Mouse (Mus musculus) spleen, postnatal 36 days (tissue): Measurements from ENCODE around the gene Med13.

Source experiments
- DNase-seq, 2 experiments: peaks; one replicate each; pipeline ENCODE4 v3.0.0; 2022; ENCODE audit warnings: low spot score in 2 of 2, mixed read lengths in 1 of 2

The Med13 gene

GRCm38 (mm10) chr11:86356854-86357788 lies at the start of gene Med13:
TSS of gene Med13 (minus strand) at chr11:86357602.
- peak; percentile 56 to 62 for DNase-seq

DNA sequence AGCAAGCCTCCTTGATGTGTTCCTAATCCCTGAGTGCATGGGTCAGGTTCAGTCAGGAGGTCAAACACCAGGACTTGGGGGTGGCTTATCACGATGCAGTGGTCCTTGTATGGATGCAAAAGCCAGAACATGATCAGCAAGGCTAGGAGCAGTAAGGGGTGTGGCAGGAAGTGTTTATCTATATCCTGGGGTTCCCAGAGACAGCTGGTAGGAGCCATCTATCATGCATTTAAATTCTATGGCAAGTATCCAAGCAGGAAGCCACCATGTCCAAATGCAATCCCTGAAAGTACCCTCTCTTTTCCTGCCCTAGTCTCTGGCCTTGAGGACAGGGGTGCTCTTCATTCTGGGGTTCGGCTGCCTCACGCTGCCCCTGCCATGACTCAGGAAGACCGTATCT lies 47.2 kb upstream of the Med13 start:
- DNase-seq, result no peak

GRCm38 (mm10) chr11:86403845-86404244 lies 46.4 kb upstream of the Med13 start:
- peak; percentile 72 to 73 for DNase-seq

GRCm38 (mm10) chr11:86399241-86400107 lies 42.1 kb upstream of the Med13 start:
- DNase-seq, result peak; percentile 84 to 85

DNA sequence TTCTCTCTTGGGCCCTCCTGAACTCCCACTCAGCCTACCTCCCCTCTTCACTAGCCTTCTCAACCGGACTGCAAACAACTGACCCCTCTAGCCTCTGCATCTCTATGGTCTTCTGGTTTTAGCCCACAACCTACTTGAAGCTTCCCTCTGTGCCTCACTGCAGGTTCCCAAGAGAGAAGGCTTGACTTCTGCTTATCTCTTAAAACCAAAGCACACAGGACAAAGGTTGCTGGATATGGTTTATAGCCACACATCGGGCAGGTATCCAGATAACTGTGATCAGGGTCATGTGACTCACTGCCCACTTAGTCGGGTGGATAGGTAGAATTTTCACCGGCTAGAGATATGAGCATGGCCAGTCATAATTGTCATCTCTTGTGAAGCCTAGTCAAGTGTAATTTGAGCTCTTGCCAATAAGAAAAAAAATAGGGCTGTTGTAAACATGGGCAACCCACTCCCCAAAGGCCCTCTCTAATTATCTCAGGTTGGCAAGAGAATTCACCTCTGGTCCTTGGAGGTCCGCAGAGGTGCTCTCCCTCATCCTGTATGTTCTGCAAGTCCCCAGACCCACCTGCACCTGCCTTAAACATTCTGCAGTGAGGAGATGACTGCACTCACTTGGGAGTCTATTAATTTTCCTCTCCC lies 39.7 kb upstream of the Med13 start:
- DNase-seq, result peak; percentile 68 to 71

GRCm38 (mm10) chr11:86396518-86396917 lies 39.1 kb upstream of the Med13 start:
- DNase-seq, result no peak

DNA sequence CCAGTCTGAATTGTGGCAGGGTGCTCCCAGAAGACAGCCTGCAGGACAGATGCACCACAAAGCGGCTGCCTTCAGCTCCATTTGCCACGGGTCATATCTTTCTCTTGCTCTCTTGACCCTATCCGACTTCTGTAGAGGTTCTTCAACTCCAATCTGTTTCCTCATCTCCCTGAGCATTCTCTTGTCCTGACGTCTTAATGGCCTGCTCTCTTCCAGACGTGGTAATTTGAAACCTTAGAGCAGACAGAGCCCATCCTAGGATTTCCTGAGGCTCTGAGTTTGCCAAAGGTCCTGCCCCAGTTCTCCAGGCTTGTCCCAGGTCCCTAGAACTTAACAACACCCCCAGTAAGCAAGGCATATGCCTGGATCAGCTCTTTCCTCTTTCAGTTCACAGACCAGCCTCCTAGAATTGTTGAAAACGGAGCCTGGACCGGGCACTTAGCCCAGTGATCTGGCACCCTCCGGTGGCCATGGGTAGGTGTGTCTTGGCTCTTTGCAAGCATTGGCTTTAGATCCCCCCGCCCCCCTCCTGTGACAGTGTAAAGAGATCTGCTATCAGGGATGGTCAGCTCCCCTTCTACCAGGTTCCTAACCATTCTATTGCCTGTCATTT lies 38.2 kb upstream of the Med13 start:
- peak; percentile 78 to 82 for DNase-seq

- DNase-seq, result no peak
Measured at GRCm38 (mm10) chr11:86395100-86395499, 37.7 kb upstream of the Med13 start.

- DNase-seq, result no peak
Measured at GRCm38 (mm10) chr11:86391687-86392086, 34.3 kb upstream of the Med13 start.

DNA sequence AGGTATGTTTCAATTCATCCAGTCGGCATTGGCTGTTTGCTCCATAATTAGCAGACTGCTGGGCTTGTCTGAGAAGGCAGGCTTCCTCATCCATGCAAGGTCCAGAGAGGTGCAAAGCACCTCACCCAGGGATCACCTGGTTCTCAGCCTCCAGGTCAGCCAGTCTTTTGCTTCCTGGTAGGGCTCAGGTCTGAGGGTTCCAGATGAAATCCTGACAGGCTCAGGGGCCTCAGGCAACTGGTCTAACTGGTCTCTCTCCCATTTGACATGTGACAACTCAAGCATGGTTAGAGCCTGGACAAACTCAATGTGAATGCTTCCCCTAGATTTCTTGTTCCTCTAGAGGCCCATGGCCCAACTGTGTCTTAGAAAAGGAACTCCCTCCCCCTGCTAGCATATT lies 32.9 kb upstream of the Med13 start:
- no peak for DNase-seq

- no peak for DNase-seq
Measured at GRCm38 (mm10) chr11:86389506-86389905, 32.1 kb upstream of the Med13 start.

GRCm38 (mm10) chr11:86388821-86389480 lies 31.5 kb upstream of the Med13 start:
- DNase-seq, result no peak

DNA sequence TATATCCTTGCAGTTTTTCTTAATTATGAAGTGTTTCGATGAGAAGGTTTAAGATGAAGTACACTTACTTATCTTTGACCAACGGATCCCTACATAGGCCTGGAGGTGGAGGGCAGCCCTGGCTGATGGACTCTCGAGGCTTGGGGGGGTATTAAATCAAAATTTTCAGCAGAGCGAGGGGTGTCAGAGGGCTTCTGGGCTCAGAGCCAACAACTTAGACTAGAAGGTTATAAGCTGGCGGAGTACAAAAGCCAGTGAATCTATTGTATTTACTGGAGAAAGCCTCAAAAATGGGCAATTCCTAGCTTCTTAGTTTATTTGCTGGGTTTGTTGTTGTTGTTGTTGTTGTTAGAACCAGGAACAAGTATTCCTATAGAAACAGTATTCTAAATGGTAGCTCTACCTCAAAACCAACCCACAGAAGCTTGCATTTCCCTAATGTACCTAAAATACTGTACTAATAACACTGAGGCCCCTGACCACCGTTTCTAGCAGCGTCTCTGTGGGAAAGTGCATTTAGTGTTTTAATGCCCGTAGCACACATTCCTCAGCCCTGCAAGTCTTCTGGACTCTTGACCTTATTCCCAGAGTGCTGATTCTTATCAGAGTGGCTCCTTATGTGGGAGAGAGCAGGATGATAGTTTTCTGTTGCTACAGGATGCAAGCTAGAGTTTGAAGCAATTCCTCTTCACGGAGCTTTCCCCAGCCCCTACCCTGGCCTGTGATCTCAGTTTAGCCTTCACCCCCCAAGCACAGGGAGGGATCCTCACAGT lies 29.9 kb upstream of the Med13 start:
- no peak for DNase-seq

GRCm38 (mm10) chr11:86386576-86386975 lies 29.2 kb upstream of the Med13 start:
- DNase-seq, result no peak

DNA sequence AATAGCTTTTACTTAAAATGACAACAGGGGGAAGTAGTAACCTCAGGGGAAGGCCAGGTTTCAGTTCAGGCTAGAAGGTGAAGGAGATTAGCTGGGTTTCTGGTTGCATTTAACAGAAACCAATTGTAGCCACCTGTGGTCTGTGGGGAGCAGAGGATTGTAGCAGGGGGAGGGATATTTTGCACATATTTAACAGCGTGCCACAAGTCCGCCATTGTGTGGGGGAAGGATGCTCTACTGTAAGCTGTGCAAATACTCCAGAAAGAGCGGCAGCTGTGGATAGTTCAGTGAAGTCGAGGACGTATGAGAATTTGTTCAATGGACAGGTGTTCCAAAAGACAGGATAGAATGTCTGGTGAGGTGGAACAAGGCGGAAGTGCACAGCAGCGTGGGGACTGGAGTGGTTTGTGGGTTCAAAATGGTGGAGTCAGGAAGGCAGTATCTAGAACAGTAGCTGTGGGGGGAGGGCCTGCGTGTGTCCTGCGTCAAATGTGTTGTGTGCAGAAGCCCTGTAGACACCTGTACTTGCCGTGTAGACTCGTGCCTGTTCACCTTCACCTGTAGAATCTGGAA lies 28.4 kb upstream of the Med13 start:
- DNase-seq, result peak; percentile 83

- peak; percentile 71 to 73 for DNase-seq
Measured at GRCm38 (mm10) chr11:86384141-86384540, 26.7 kb upstream of the Med13 start.

DNA sequence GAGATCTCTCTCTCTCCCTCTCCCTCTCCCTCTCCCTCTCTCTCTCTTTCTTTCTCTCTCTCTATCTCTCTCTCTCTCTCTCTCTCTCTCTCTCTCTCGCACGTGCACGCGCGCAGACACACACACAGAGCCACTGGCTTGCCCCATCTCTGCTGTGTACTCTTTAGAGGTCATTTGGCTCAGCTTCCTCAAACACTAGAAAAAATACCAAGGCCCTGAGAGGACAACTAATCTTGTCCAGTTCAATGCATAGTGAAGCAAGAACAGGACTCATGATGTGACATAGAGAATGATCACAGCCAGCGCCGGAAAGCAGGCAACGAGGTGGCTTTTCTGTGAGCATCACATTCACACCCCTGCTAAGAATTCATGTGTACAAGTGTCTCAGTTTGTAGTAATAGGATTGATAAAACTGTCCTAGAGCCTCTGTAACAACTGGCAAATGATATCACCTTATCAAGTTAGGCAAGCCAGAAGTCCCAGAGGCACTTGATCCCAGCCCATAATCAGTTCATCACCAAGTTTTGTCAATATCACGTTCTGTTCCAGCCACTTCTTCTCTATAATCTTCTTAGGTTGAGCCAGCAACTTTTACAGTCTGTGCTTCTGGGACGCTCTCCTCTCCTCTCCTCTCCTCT lies 25.2 kb upstream of the Med13 start:
- DNase-seq, result no peak

GRCm38 (mm10) chr11:86381478-86382091 lies 24.2 kb upstream of the Med13 start:
- DNase-seq, result no peak
